Mouse (Mus musculus) fat pad, adult 2 months (tissue): ENCODE measurements around the gene Ppm1h.
A peak's percentile ranks its signal among the peaks of the same experiment; 100 is the strongest.
"Not testable (repeated sequence)": the region's sequence is repeated elsewhere in the genome, so short reads cannot be mapped to it uniquely, and the experiment has no call there.

ENCODE experiments used
- DNase-seq: peaks from one replicate; pipeline ENCODE4 v3.0.0-alpha.2; 2011; ENCODE audit warnings: low read depth, low spot score; ENCODE audit errors: extremely low read depth

The Ppm1h gene

GRCm38 (mm10) chr10:122962651-122963050 is 284.1 kb downstream of the Ppm1h start:
- DNase-seq, result no peak

- DNase-seq, result no peak
Measured at GRCm38 (mm10) chr10:122963463-122964240, 285.1 kb downstream of the Ppm1h start.

GRCm38 (mm10) chr10:122964241-122964636 is 285.7 kb downstream of the Ppm1h start:
- no peak for DNase-seq

- not testable (repeated sequence) for DNase-seq
Measured at GRCm38 (mm10) chr10:122965650-122966049, 287.1 kb downstream of the Ppm1h start.

- DNase-seq, result no peak
Measured at GRCm38 (mm10) chr10:122966421-122966820, 287.9 kb downstream of the Ppm1h start.

- DNase-seq, result no peak
Measured at GRCm38 (mm10) chr10:122970188-122970587, 291.6 kb downstream of the Ppm1h start.

- no peak for DNase-seq
Measured at GRCm38 (mm10) chr10:122973241-122973640, 294.7 kb downstream of the Ppm1h start.

- no peak for DNase-seq
Measured at GRCm38 (mm10) chr10:122976038-122976437, 297.5 kb downstream of the Ppm1h start.

GRCm38 (mm10) chr10:122979356-122979755 is 300.8 kb downstream of the Ppm1h start:
- no peak for DNase-seq

GRCm38 (mm10) chr10:122980123-122980522 is 301.6 kb downstream of the Ppm1h start:
- no peak for DNase-seq

- DNase-seq, result no peak
Measured at GRCm38 (mm10) chr10:122982909-122983578, 304.5 kb downstream of the Ppm1h start.

GRCm38 (mm10) chr10:122983579-122984530 is 305.3 kb downstream of the Ppm1h start:
- no peak for DNase-seq

- DNase-seq, result no peak
Measured at GRCm38 (mm10) chr10:122984531-122985251, 306.1 kb downstream of the Ppm1h start.

GRCm38 (mm10) chr10:122985252-122985514 is 306.6 kb downstream of the Ppm1h start:
- DNase-seq, result no peak

- DNase-seq, result no peak
Measured at GRCm38 (mm10) chr10:122985515-122986319, 307.2 kb downstream of the Ppm1h start.

GRCm38 (mm10) chr10:122986320-122987225 is 308.0 kb downstream of the Ppm1h start:
- DNase-seq, result no peak

GRCm38 (mm10) chr10:122987671-122988128 is 309.1 kb downstream of the Ppm1h start:
- no peak for DNase-seq

GRCm38 (mm10) chr10:122988372-122988771 is 309.8 kb downstream of the Ppm1h start:
- DNase-seq, result no peak

- peak; percentile 43 for DNase-seq
Measured at GRCm38 (mm10) chr10:122989916-122990315, 311.4 kb downstream of the Ppm1h start.
